Mouse (Mus musculus) adrenal gland, postnatal 10 days (tissue): Measurements from ENCODE around the gene Taf3. TPM values are rescaled to one million over a fixed set of nuclear protein-coding genes. Genes with fewer than 3 reads are reported as not detected.

Source experiments
- DNase-seq: peaks from one replicate; pipeline ENCODE4 v3.0.0; 2021; ENCODE audit warnings: mixed read lengths
- total RNA-seq, 2 experiments: library from RNA; stranded (reverse); gene quantifications; 2 replicates each; pipeline ENCODE4 v1.2.3; 2021

Gene Taf3
- total RNA-seq, 2 experiments from 2014 or later, result 9.6 to 10.6 TPM

DNA sequence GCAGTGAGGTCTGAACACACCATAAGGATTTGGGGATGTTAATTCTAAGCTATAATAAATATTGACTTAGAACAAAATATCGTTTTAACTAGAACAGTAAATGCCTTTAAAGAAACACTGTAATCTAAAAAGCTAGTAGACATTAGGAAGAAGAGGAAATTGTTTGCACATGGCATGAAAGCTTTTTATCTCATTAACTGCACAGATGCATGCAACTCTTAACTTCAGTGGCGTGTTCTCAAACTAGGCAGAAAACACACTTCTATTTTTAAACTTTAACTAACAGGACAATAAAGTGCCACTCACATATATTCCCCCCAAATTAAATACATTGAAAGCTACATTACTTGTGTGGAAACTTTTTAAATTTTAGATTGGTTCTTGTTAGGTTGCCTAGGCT is 91.8 kb downstream of the Taf3 start:
- DNase-seq, result no peak

GRCm38 (mm10) chr2:9955576-9956535 is 92.5 kb downstream of the Taf3 start:
- DNase-seq, result no peak

DNA sequence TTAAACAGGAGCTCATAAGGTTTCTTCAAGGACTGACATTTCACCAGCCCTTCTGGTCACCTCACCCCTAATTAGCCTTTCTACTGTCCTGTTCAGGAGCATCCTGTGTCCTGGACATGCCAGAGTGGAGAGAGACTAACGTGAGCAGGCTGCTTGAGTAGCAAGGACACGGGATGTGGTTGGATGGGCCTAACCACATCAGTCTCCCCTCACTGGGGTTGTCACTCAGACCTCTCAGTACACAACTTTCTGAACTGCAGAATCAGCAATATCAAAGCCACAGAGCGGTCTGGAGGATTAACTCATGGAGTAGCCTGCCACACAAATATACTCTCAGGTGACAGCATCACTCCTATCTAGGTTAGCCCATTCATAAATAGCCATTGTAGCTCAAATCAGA is 101.7 kb downstream of the Taf3 start:
- no peak for DNase-seq

GRCm38 (mm10) chr2:9945611-9946010 is 102.8 kb downstream of the Taf3 start:
- no peak for DNase-seq

DNA sequence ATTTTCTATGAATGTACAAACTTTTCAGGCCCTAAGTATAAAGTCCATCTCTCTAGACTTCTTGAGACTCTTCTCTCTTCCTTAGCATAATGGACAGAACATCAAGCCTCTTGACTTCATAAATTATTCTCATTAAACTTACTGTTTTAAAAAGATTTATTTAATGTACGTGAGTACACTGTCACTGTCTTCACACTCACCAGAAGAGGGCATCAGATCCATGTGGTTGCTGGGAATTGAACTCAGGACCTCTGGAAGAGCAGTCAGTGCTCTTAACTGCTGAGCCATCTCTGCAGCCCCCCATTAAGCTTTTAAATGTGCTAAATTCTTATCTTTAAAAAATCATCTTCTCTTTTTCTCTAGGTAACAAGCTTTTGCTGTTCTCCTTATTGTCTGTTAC is 105.4 kb downstream of the Taf3 start:
- no peak for DNase-seq

GRCm38 (mm10) chr2:9939250-9939649 is 109.1 kb downstream of the Taf3 start:
- DNase-seq, result no peak

DNA sequence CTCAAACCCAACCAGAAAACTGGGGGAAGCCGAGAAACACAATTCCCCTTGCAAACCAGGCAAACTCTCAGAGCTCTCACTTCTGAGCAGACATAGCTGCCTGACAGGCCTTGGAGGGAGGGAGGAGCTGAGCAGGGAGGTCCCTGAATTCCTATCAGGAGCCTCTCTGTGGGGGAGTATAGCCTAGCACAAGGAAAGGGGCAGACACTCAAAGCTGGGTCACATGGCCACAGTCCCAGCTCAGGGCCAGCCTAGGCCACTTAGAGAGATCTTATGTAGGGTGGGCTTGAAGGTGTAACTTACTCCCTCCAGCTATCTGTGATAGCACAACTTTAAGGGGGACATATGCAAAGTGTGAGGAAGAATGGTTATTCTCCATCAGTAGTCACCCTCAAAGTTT is 112.4 kb downstream of the Taf3 start:
- DNase-seq, result no peak

DNA sequence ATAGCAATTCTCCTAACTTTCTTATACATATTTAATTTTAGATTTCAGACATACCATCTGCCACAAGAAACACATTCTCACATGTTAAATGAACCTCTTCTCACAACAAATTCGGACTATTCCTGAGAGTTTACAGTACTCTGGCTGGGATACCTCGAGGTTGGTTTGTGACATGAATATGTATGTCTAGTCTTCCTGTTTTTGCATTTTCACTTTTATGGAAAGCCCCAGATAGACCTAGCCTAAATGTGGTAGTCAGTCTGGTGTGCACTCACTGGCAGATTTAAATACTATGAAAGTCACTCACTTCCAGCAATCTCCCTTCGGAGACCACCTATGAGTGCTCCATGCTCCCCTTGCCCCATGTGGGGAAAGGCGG is 121.5 kb downstream of the Taf3 start:
- no peak for DNase-seq

DNA sequence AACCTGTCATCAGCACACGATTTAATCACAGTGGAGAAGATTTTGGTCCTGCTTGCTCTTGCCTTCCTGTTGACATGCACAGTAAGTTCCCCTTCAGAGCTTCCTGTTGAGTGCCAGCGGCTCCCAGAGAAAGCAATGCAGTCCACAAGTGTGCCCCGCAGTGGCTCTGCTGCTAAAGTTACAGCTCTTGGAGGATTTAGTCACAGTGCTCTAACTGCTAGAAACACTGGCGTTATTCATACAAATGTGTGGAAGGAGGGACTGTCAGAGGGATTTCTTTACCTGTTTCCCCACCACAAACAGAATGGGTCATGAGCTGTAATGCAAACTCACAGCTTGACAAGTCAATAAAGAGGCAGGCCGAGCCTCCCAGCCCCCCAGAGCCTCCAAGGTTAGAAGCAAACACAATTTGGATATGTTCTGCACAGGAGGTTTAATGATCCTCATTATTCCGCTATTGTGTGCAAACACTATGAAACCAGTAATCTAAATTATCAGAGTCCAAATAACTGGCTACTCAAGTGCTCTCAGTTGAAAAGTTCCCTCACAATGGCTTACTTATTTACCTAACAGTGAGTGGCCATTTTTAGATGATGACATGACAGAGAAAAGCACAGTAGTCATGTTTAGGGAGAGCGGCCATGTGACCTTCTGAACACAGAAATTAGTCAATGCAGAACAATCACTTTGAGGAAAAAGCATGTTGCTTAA is 122.0 kb downstream of the Taf3 start:
- DNase-seq, result no peak

DNA sequence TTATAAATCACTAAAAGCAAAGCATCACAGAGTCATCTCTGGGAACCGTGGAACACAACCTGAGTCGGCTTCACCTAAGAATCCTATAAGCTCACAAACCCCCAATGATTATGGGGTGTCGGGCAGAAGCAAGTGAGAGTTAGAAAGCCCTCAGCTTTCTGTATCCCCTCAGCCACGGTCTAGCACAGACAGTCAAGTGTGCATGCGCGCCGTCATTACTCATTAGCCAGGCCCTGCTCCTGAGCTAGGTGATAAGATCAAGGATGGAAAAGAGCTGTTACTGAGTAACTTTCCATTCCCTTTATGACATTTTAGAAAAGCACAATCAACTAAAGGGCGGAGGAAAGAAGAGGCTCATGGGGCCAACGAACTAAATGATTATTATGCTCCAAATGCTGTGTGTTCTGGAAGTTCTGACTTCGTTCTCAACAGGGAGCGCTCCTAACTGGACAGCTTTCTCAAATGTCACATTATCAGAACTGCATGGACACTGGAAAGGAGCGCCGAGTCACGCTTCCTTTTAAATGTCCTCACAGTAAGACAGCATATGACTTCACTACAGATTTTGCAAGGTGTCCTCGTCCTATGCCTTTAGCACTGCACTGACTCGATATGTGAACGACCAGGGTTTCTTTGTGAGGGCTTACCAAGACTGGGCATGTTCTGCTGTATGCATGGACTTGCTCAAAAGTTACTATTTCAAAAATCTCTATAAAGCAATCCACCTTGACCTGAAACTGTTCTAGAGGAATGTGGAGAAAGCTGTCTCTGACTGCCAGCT is 129.5 kb downstream of the Taf3 start:
- DNase-seq, result peak; percentile 30

GRCm38 (mm10) chr2:9917602-9918001 is 130.8 kb downstream of the Taf3 start:
- DNase-seq, result no peak

DNA sequence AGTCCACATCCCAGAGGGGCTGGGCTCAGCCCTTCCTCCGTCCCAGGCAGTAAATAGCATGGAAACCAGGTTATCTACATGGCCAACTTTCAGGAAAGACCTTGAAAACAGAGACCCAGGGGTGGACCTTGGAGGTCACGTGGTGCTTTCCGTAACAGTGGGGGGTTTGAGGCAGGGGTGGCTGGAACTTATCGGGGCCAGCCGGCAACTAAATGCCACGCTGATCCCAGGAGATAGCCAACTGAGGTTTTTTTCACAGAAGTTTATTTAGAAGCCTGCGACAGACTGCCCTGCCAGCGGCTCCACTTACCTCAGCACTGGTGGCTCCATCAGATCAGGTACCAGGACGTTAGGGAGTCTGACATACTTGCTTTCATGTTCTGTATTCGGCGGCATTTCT is 142.4 kb downstream of the Taf3 start:
- no peak for DNase-seq

DNA sequence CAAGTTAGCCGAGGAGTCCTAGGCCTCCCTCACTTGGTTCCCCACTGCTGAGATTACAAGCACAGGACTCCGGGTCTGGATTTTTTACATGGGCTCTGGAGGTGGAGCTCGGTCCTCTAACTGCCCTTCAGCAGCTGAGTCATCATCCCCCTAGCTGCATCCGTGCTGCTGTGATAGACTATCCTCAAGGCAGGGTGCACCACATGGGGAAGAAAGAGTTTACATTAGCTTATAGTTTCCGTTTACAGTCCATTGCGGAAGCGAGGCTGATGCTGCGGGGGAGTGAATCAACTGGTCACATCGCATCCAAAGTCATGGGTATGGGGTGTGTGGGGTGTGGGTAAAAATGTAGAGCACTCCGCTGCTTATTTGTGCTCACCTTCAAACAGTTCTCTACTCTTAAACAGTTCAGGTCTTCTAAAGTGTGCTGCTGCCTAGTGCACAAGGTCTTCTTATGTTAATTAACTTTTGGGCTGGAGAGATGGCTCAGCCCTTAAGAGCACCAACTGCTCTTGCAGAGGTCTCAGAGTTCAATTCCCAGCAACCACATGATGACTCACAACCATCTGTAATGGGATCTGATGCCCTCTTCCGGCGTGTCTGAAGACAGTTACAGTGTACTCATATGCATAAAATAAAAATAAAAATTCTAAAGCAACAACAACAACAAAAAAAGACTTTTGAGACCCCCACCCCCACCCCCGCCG is 144.4 kb downstream of the Taf3 start:
- no peak for DNase-seq

DNA sequence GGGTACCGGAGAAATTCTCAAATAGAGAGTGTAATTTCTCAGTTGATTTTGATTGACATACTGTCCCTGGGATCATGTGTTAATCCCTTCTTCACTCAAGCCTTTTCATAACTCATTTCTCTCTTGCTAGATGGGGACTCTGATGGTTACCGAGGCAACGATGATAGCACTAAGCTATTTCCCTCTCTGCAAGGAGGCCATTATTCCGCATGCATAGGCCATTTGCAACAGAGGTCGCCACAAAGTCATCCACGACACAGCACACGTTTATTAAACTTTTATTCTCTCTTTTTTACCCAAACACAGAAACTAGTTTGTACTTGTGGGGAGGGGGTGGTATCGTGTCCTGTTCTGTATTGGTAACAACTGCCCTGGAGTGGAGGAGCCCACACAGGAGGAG is 150.6 kb downstream of the Taf3 start:
- DNase-seq, result no peak

DNA sequence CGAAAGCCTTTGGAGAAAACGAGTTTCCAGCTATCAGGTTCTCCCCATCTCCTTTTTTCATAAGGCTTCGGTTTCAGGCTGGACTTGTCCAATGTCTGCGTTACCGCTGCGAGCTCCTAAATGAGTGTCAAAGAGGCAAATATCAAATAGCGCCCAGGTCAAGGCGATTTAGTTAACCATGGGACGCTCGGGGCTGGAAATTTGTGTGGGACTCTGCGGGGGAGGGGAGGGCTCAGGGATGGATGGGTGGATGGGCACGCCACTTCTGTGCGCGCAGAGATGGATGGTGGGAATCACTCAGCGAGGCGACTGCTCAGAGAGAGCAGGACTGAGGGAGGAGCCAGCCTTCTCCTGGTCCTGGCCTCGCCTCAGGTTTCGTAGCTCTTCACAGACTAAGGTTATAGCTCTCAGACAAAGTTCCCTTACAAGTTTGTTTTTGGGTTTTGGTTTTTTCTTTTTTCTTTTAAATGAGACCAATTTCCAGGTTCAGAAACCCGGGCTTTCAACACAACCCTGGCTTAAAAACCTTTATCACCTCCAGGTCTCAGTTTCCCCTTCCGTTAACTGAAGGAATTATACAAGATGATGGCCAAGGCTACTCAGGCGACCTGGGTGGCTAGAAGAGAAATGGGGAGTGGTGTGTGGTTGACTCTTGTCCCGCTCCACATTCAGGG is 152.2 kb downstream of the Taf3 start:
- no peak for DNase-seq

DNA sequence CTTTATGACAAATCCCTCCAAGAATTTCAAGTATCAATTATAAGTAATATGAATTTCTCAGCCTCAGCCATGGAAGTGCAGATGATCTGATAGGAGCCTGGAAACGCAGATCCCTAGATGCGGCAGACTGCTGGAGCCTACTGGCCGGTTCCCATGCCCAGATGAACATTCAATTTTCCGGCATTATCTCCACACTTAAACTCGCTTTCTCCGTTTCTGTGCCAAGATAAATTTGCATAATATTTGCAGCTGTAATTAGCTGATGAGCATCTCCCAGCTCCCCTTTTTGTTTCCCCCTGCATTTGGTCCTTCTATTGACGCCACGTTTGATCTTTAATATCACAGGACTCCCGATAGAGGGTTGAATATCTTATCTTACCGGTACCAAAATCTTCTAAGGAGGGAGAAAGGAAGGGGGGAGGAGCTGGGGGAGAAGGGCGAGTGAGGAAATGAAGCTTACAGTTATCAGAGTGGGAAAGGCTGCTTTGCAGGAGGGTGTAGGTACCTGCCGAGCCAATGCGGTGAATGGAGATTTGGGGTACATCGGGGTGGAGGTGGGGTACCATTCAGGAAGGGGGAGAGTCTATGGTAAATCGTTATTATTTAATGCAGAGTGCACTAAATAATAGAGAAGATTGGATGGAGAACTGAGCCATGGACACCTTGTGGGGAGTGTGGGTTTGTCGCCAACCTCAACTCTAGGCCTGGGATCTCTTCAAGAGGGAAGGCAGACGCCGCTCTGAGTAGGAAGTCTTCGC is 153.4 kb downstream of the Taf3 start:
- DNase-seq, result no peak

DNA sequence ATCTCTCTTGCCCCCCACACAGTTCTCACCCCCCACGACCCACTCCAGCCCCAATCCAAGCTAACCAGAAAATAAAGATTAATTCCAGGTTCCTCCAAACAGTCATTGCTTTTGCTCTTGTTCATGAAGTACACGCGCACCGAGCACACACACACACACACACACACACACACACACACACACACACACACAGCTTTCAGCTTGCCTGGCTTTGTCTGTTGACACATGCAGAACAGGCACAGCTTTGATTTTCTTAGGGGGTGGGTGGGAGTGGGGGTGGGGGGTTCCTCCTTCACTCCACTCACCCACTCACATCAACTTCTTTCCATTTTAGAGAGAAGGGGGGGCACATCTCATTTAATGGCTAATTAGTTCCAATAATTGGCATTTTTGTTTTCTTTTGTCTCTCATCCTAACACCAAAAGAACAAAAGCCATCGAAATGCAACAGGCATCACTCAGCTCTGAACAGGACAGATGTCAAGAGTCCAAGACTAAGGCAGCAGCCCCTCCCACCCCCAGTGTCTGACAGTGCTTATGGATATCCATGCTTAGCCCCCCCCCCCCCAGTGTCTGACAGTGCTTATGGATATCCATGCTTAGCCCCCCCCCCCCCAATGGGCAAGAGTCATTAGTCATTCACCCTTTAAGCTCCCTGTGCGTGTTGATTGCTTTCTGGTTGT is 155.0 kb downstream of the Taf3 start:
- DNase-seq, result no peak

DNA sequence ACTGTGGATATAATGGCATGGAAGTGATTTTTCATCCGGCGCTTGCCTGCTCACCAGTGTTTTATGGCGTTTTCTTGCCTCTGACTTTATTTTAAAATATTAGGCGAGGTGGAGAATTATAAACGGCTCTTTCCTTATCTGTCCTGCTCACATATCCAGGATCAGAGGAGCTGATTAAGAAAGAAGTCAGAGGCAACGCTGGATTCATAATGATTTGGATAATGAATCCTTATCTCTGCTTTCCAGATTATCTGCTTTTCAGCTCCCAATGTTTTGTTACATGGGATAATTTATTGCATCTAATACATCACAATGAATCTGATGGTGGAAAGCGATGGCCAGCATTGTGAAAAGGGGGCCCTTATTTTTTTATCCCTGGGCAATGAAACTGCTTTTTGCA is 155.9 kb downstream of the Taf3 start:
- DNase-seq, result no peak

- DNase-seq, result no peak
Measured at GRCm38 (mm10) chr2:9890906-9891305, 157.5 kb downstream of the Taf3 start.

- no peak for DNase-seq
Measured at GRCm38 (mm10) chr2:9890251-9890650, 158.1 kb downstream of the Taf3 start.
